Mouse (Mus musculus): ENCODE data around the gene Edil3.
"Not testable (repeated sequence)": the region's sequence is repeated elsewhere in the genome, so short reads cannot be mapped to it uniquely, and the experiment has no call there.

The Edil3 gene

GRCm38 (mm10) chr13:88938564-88938963, 117.3 kb downstream of the Edil3 start:
- DNase-seq (ENCODE audit: low read depth, low spot score): peak; percentile 74

GRCm38 (mm10) chr13:88972355-88972754, 151.1 kb downstream of the Edil3 start:
- DNase-seq (ENCODE audit: low read depth, low spot score): no peak

- peak; percentile 3 for DNase-seq (ENCODE audit: low read depth, low spot score)
Measured at GRCm38 (mm10) chr13:89007696-89008427, 186.6 kb downstream of the Edil3 start.

- DNase-seq (ENCODE audit: low read depth, low spot score): no peak
Measured at GRCm38 (mm10) chr13:89012500-89012899, 191.2 kb downstream of the Edil3 start.

GRCm38 (mm10) chr13:89029817-89030539, 208.7 kb downstream of the Edil3 start:
- peak; percentile 58 for DNase-seq (ENCODE audit: low read depth, low spot score)

- no peak for DNase-seq (ENCODE audit: low read depth, low spot score)
Measured at GRCm38 (mm10) chr13:89035711-89036110, 214.4 kb downstream of the Edil3 start.

- no peak for DNase-seq (ENCODE audit: low read depth, low spot score)
Measured at GRCm38 (mm10) chr13:89041495-89041894, 220.2 kb downstream of the Edil3 start.

GRCm38 (mm10) chr13:89070132-89070531, 248.9 kb downstream of the Edil3 start:
- DNase-seq (ENCODE audit: low read depth, low spot score): not testable (repeated sequence)

GRCm38 (mm10) chr13:89076212-89076611, 254.9 kb downstream of the Edil3 start:
- DNase-seq (ENCODE audit: low read depth, low spot score): no peak

GRCm38 (mm10) chr13:89105889-89106288, 284.6 kb downstream of the Edil3 start:
- peak; percentile 21 for DNase-seq (ENCODE audit: low read depth, low spot score)

- no peak for DNase-seq (ENCODE audit: low read depth, low spot score)
Measured at GRCm38 (mm10) chr13:89117551-89117950, 296.3 kb downstream of the Edil3 start.

- DNase-seq (ENCODE audit: low read depth, low spot score): no peak
Measured at GRCm38 (mm10) chr13:89119809-89120208, 298.5 kb downstream of the Edil3 start.

- DNase-seq (ENCODE audit: low read depth, low spot score): no peak
Measured at GRCm38 (mm10) chr13:89122511-89123253, 301.4 kb downstream of the Edil3 start.

- DNase-seq (ENCODE audit: low read depth, low spot score): no peak
Measured at GRCm38 (mm10) chr13:89123396-89123795, 302.1 kb downstream of the Edil3 start.

GRCm38 (mm10) chr13:89146056-89146547, 324.8 kb downstream of the Edil3 start:
- DNase-seq (ENCODE audit: low read depth, low spot score): peak; percentile 67

GRCm38 (mm10) chr13:89151878-89152277, 330.6 kb downstream of the Edil3 start:
- no peak for DNase-seq (ENCODE audit: low read depth, low spot score)

GRCm38 (mm10) chr13:89167960-89168359, 346.7 kb downstream of the Edil3 start:
- DNase-seq (ENCODE audit: low read depth, low spot score): no peak

GRCm38 (mm10) chr13:89170040-89170439, 348.8 kb downstream of the Edil3 start:
- no peak for DNase-seq (ENCODE audit: low read depth, low spot score)

GRCm38 (mm10) chr13:89175154-89175553, 353.9 kb downstream of the Edil3 start:
- DNase-seq (ENCODE audit: low read depth, low spot score): no peak

GRCm38 (mm10) chr13:89189051-89189450, 367.8 kb downstream of the Edil3 start:
- DNase-seq (ENCODE audit: low read depth, low spot score): peak; percentile 27

GRCm38 (mm10) chr13:89197019-89197418, 375.7 kb downstream of the Edil3 start:
- no peak for DNase-seq (ENCODE audit: low read depth, low spot score)

GRCm38 (mm10) chr13:89199275-89199674, 378.0 kb downstream of the Edil3 start:
- DNase-seq (ENCODE audit: low read depth, low spot score): peak; percentile 48
